Mouse (Mus musculus): Measurements from ENCODE around the gene 2310034G01Rik. TPM values are rescaled to one million over a fixed set of nuclear protein-coding genes. Genes with fewer than 3 reads are reported as not detected.

2310034G01Rik gene
- polyA plus RNA-seq, 1 experiment from 2014 or later = 0.17 TPM

Other genes with a start within 250 kb of the 2310034G01Rik start
- gene Elovl3, start 218.4 kb downstream of the 2310034G01Rik start, polyA plus RNA-seq (2018) = 0.12 TPM in 1 of 3 replicates, not detected in the others
- gene Pitx3, start 202.0 kb downstream of the 2310034G01Rik start, polyA plus RNA-seq (2018) = not detected in 3 replicates
- 26.0 to 52.8 TPM (median 26.1 TPM) in 3 replicates for gene Gbf1, start 197.8 kb downstream of the 2310034G01Rik start, polyA plus RNA-seq (2018)
- gene Nfkb2, start 46.0 kb downstream of the 2310034G01Rik start, polyA plus RNA-seq (2018) = 22.0 to 49.3 TPM (median 32.3 TPM) in 3 replicates
- 0.13 to 0.33 TPM in 2 of 3 replicates, not detected in the other for gene Psd, start 23.1 kb downstream of the 2310034G01Rik start, polyA plus RNA-seq (2018)
- 1.1 to 6.6 TPM (median 6.4 TPM) in 3 replicates for gene Fbxl15, start 22.1 kb downstream of the 2310034G01Rik start, polyA plus RNA-seq (2018)
- gene Cuedc2, start 11.6 kb downstream of the 2310034G01Rik start, polyA plus RNA-seq (2018) = 107 to 134 TPM (median 122 TPM) in 3 replicates
- gene Mfsd13a, start 9.2 kb downstream of the 2310034G01Rik start, polyA plus RNA-seq (2018) = 15.2 to 23.8 TPM (median 20.1 TPM) in 3 replicates
- gene Actr1a, start 45.4 kb upstream of the 2310034G01Rik start, polyA plus RNA-seq (2018) = 93.8 to 117 TPM (median 112 TPM) in 3 replicates
- gene Sufu, start 46.6 kb upstream of the 2310034G01Rik start, polyA plus RNA-seq (2018) = 7.6 to 9.7 TPM (median 8.7 TPM) in 3 replicates
- gene Trim8, start 151.4 kb upstream of the 2310034G01Rik start, polyA plus RNA-seq (2018) = 33.5 to 58.8 TPM (median 46.5 TPM) in 3 replicates
- 31.2 to 78.5 TPM (median 36.3 TPM) in 3 replicates for gene Arl3, start 222.9 kb upstream of the 2310034G01Rik start, polyA plus RNA-seq (2018)
- gene Sfxn2, start 223.1 kb upstream of the 2310034G01Rik start, polyA plus RNA-seq (2018) = 3.7 to 8.0 TPM (median 6.1 TPM) in 3 replicates
- 52.4 to 61.0 TPM (median 59.3 TPM) in 3 replicates for gene Wbp1l, start 248.8 kb upstream of the 2310034G01Rik start, polyA plus RNA-seq (2018)